Mouse (Mus musculus): Measurements from ENCODE around the gene Clec2i. TPM values are rescaled to one million over a fixed set of nuclear protein-coding genes. Genes with fewer than 3 reads are reported as not detected.
"Not testable (repeated sequence)": the region's sequence is repeated elsewhere in the genome, so short reads cannot be mapped to it uniquely, and the experiment has no call there.

Gene Clec2i
- total RNA-seq, 2 experiments from 2014 or later, result 0.18 TPM; not detected in 1

DNA sequence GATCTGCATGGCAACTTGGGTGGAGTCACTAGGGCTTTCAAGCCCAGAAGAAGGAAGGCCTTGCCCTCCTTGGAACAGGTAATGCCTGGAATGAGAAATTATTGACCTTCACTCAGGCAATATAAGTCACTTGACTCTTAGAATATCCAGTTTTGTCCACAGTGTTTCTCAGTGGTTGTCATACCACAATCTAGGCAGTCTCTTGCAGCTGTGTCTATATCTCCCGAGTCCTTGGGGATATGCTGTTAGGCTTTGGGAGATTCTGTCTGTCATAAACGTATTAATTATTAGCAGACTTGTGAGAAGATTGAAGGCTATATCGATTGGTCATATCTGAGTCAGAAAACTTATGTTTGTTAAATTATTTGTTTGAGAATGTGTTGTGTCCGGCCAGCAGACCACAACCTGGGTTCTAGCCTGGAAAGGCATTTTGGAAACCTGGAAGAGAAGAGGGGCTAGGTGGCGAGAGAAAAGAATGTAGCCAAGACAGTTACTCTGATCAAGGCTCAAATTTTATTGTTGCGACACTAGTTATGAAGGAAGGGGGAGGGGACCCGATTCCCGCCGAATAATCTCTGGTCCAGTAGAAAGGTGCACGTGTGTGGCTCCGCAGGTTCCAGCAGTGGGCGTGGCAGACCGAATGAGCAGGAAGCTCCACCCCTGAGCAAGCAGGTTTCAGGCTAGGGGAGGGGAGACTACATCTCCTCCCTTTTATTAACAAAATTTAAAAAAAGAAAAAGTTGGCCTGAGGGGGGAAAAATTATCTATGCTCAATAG lies 48.7 kb downstream of the Clec2i start:
- intact Hi-C loops (cut with DNase I), result not testable (repeated sequence)

DNA sequence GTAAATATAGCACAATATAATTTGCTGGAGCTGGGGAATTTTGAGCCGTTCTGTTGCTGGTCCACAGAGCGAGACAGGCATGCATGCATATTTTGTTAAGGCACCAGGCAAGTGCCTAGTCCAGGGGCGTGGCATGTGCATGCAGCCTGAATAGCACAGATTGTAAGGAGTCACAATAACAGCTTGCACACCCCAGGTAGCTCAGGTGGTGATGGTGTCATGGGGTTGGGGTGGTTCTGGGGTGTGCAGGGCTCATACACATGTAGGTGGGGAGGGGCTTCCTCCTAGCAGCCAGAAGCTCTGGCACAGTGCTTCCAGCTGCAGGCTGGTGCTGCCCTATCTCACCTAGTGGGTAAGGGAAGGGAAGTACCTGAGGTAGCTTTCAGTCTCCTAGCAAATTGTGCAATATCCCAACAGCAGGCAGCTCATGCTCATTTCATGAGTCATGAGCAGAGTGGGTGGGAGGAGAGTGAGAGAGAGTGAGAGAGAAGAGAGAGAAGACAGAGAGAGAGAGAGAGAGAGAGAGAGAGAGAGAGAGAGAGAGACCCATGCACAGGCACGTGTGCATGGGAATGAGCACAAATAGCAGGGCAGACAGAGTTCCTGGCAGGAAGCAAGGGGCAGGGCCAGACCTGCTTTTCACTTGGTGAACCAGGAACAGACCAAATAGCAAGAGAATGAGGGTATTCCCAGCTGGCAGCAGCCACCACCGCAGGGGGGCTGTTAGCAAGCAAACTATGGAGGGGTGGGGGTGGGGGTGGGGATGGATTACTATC lies 54.4 kb downstream of the Clec2i start:
- DNase-seq, result no peak
- intact Hi-C loops (cut with DNase I), result no loop called here

More for the DNA sequence above, 48.7 kb downstream of the Clec2i start:
- DNase-seq, result not testable (repeated sequence)

DNA sequence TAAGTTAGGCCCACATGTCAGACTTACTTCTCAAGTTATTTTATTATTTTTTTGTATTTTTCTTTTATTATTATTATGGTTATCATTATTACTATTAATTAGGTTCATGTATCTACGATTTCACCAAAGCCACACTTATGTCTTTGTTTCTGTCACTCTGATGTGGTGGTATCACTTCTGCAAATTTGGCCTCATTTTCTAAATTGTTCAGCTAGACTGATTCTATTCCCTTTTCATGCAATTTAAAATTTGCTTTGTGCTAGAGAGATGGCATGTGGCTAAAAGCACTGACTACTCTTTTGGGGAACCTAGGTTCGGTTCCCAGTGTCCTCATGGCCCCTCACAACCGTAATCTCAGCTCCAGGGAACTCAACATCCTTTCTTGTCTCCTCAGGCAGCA lies 58.2 kb downstream of the Clec2i start:
- no peak for DNase-seq
- intact Hi-C loops (cut with DNase I), result no loop called here

Small RNA genes within 50 kb of the gene (microRNA-seq; reads per million reads assigned to microRNA genes)
- 0 reads per million in 2 experiments for gene Gm27336

Other genes with a start within 250 kb of the Clec2i start
- gene Clec2h, start 225.2 kb upstream of the Clec2i start, total RNA-seq (2021), result not detected
- gene Klrb1, start 164.5 kb upstream of the Clec2i start, total RNA-seq (2021), result not detected
- gene Klrb1c, start 98.4 kb upstream of the Clec2i start, total RNA-seq (2021), result not detected
- gene Gm44511, start 61.3 kb upstream of the Clec2i start, total RNA-seq (2021), result not detected
- gene Klrb1b, start 61.3 kb upstream of the Clec2i start, total RNA-seq (2021), result not detected
- not detected for gene BC035044, start 3.5 kb downstream of the Clec2i start, total RNA-seq (2021)
- gene Clec2g, start 46.8 kb downstream of the Clec2i start, total RNA-seq (2021), result 1 to 10 TPM; 2.3 to 2.5 TPM
- not detected for gene Klrb1f, start 158.3 kb downstream of the Clec2i start, total RNA-seq (2021)
- gene Clec2e, start 213.3 kb downstream of the Clec2i start, total RNA-seq (2021), result under 1 TPM; 0.15 to 0.36 TPM

All from gastrocnemius, postnatal 36 days (tissue).